In genomic region chr5:36720710-36721375, GRCm38 (mm10) we compare ENCODE assay signal across 12 mouse cellular contexts. TPM values are rescaled to one million over a fixed set of nuclear protein-coding genes. Genes with fewer than 3 reads are reported as not detected.
DNase-seq lines count a peak whose midpoint lies in the region; ATAC-seq and TF ChIP-seq lines count a peak whose summit lies in the region.
"Had no signal": no experiment of that assay in that cellular context is flagged by ENCODE, and none has a peak within 500 bp of the region (broad histone marks: within the 10 kb centered on the region; RNA-seq: fewer than 3 reads in every experiment).

No protein-coding gene starts in this region.

- H3K36me3 ChIP-seq in heart, embryonic 11.5 days (ENCODE audit: control insufficient read depth, insufficient read depth, low read length) = no peaks in the 10 kb centered on the region
- H3K36me3 ChIP-seq in liver, adult 2 months (ENCODE audit: control insufficient read depth, insufficient read depth, low read length) = no peaks in the 10 kb centered on the region
- H3K36me3 ChIP-seq in spleen, adult 2 months (ENCODE audit: control insufficient read depth, insufficient read depth, low read length) = no peaks in the 10 kb centered on the region
- no peaks in the 10 kb centered on the region for H3K36me3 ChIP-seq in hindbrain, embryonic 11.5 days (ENCODE audit: control insufficient read depth, insufficient read depth, low read length)
- H3K36me3 ChIP-seq: hindbrain, embryonic 13.5 days; limb, embryonic 13.5 days; midbrain, embryonic 13.5 days had no signal

- H3K9ac ChIP-seq in heart, embryonic 11.5 days (ENCODE audit: low read depth, low read length) = peak overlapping the region; percentile 34
- no peak overlapping the region for H3K9ac ChIP-seq in liver, adult 2 months (ENCODE audit: low read depth, low read length)
- no peak overlapping the region for H3K9ac ChIP-seq in hindbrain, embryonic 11.5 days (ENCODE audit: low read depth, low read length)
- H3K9ac ChIP-seq: hindbrain, embryonic 13.5 days; limb, embryonic 13.5 days; midbrain, embryonic 13.5 days had no signal

- H3K27me3 ChIP-seq in heart, embryonic 11.5 days (ENCODE audit: control insufficient read depth, insufficient read depth, low read length) = no peaks in the 10 kb centered on the region
- H3K27me3 ChIP-seq in liver, adult 2 months (ENCODE audit: control insufficient read depth, insufficient read depth, low read length) = no peaks in the 10 kb centered on the region
- no peaks in the 10 kb centered on the region for H3K27me3 ChIP-seq in spleen, adult 2 months (ENCODE audit: control insufficient read depth, insufficient read depth, low read length)
- H3K27me3 ChIP-seq in hindbrain, embryonic 11.5 days (ENCODE audit: control insufficient read depth, insufficient read depth, low read length) = no peaks in the 10 kb centered on the region
- H3K27me3 ChIP-seq: limb, embryonic 13.5 days; midbrain, embryonic 13.5 days had no signal

- H3K4me3 ChIP-seq in heart, embryonic 11.5 days (ENCODE audit: low read depth, low read length) = no peak overlapping the region
- no peak overlapping the region for H3K4me3 ChIP-seq in brown adipose tissue, adult 24 weeks (ENCODE audit: insufficient read depth, low read depth, low read length)
- no peak overlapping the region for H3K4me3 ChIP-seq in liver, adult 2 months (ENCODE audit: insufficient read depth, low read depth, low read length)
- no peak overlapping the region for H3K4me3 ChIP-seq in spleen, adult 2 months (ENCODE audit: extremely low read depth, insufficient read depth, insufficient read length)
- H3K4me3 ChIP-seq in hindbrain, embryonic 11.5 days (ENCODE audit: low read depth, low read length) = no peak overlapping the region
- H3K4me3 ChIP-seq: hindbrain, embryonic 13.5 days; limb, embryonic 13.5 days; midbrain, embryonic 13.5 days had no signal

- peaks cover 32% of the 10 kb centered on the region for H3K4me1 ChIP-seq in heart, embryonic 11.5 days (ENCODE audit: control insufficient read depth, insufficient read depth, low read length)
- H3K4me1 ChIP-seq in brown adipose tissue, adult 24 weeks (ENCODE audit: control insufficient read depth, insufficient read depth, insufficient read length, low read length) = peaks cover 26% of the 10 kb centered on the region
- H3K4me1 ChIP-seq in liver, adult 2 months (ENCODE audit: control insufficient read depth, insufficient read depth, low read length) = peaks cover 2% of the 10 kb centered on the region; the same call in 1 of the 2 replicates
- no peaks in the 10 kb centered on the region for H3K4me1 ChIP-seq in spleen, adult 2 months (ENCODE audit: control insufficient read depth, insufficient read depth, insufficient read length)
- no peaks in the 10 kb centered on the region for H3K4me1 ChIP-seq in hindbrain, embryonic 11.5 days (replicated peaks; ENCODE audit: control insufficient read depth, insufficient read depth, low read length)
- H3K4me1 ChIP-seq: hindbrain, embryonic 13.5 days; limb, embryonic 13.5 days; midbrain, embryonic 13.5 days had no signal

- no peak for TF ChIP-seq CTCF in liver, adult 2 months (IDR thresholded peaks at IDR 0.05; ENCODE audit: low read depth, low read length)
- no peak for TF ChIP-seq CTCF in spleen, adult 2 months (IDR thresholded peaks at IDR 0.05; ENCODE audit: extremely low read depth, insufficient read depth, insufficient read length, insufficient replicate concordance)

- no peaks in the 10 kb centered on the region for H3K9me3 ChIP-seq in heart, embryonic 11.5 days (replicated peaks; ENCODE audit: control insufficient read depth, low read length)
- no peaks in the 10 kb centered on the region for H3K9me3 ChIP-seq in hindbrain, embryonic 11.5 days (ENCODE audit: control insufficient read depth, low read length)
- H3K9me3 ChIP-seq: hindbrain, embryonic 13.5 days; limb, embryonic 13.5 days; midbrain, embryonic 13.5 days had no signal

- H3K79me2 ChIP-seq in liver, adult 2 months (ENCODE audit: control insufficient read depth, insufficient read depth, low read length) = no peaks in the 10 kb centered on the region

- H3K4me2 ChIP-seq in heart, embryonic 11.5 days = peak overlapping the region; percentile 31; the same call in 1 of the 2 replicates
- no peak overlapping the region for H3K4me2 ChIP-seq in hindbrain, embryonic 11.5 days (replicated peaks; ENCODE audit: low read depth, low read length)
- H3K4me2 ChIP-seq: hindbrain, embryonic 13.5 days; limb, embryonic 13.5 days; midbrain, embryonic 13.5 days had no signal

- TF ChIP-seq POLR2A in liver, adult 2 months (IDR thresholded peaks at IDR 0.05; ENCODE audit: extremely low read depth, insufficient read depth, low read length) = no peak
- no peak for TF ChIP-seq POLR2A in spleen, adult 2 months (IDR thresholded peaks at IDR 0.05; ENCODE audit: low read depth, low read length)

- WGBS in heart, embryonic 11.5 days (ENCODE audit: insufficient replicate concordance) = 41% methylated on average over 5 of the region's 5 CpGs
- WGBS in liver, adult 2 months = 66% methylated on average over 5 of the region's 5 CpGs
- 63% methylated on average over 5 of the region's 5 CpGs for WGBS in spleen, adult 2 months
- 78% methylated on average over 5 of the region's 5 CpGs for WGBS in hindbrain, embryonic 11.5 days

- DNase-seq in heart, adult 8-10 months (ENCODE audit: low spot score) = no peak
- DNase-seq in liver, adult 2 months (ENCODE audit: extremely low read depth, low read depth, low spot score) = no peak
- DNase-seq in spleen, adult 2 months (ENCODE audit: low read depth in 1 of 2, low spot score in 2 of 2) = no peak
- no peak for DNase-seq in hindbrain, embryonic 11.5 days (ENCODE audit: low spot score)
- DNase-seq in thymus, postnatal 0 days (ENCODE audit: low spot score) = no peak
- no peak for DNase-seq in adrenal gland, postnatal 36 days
- DNase-seq: B cell, adult 2 months had no signal

- peak; percentile 87 for ATAC-seq in heart, embryonic 11.5 days (replicated peaks; ENCODE audit: insufficient number of reproducible peaks, low FRiP score, low TSS enrichment)
- ATAC-seq in hindbrain, embryonic 11.5 days (ENCODE audit: low FRiP score) = no peak
- ATAC-seq: midbrain, embryonic 13.5 days had no signal

- H3K27ac ChIP-seq in heart, embryonic 11.5 days (ENCODE audit: low read depth, low read length) = peak overlapping the region; percentile 76
- H3K27ac ChIP-seq in brown adipose tissue, adult 24 weeks (replicated peaks; ENCODE audit: low read depth, low read length) = peak overlapping the region; percentile 70; the same call in 1 of the 2 replicates
- peak overlapping the region; percentile 9; the same call in 1 of the 2 replicates for H3K27ac ChIP-seq in liver, adult 2 months (replicated peaks; ENCODE audit: insufficient read depth, low read depth, low read length)
- peak overlapping the region; percentile 17; the same call in 1 of the 2 replicates for H3K27ac ChIP-seq in spleen, adult 2 months (ENCODE audit: insufficient read depth, low read length)
- no peak overlapping the region for H3K27ac ChIP-seq in hindbrain, embryonic 11.5 days (ENCODE audit: low read depth, low read length)
- H3K27ac ChIP-seq: hindbrain, embryonic 13.5 days; limb, embryonic 13.5 days; midbrain, embryonic 13.5 days had no signal

RNA-seq across cellular contexts. Expression of gene D5Ertd579e, which starts 25.0 kb away (rescaled TPM):
- polyA plus RNA-seq in heart, embryonic 11.5 days (2014; fragmentation: Nextera tagmentation; extraction: Ambion mirVana) = 27.8 and 32.0 TPM in 2 replicates
- total RNA-seq in heart, adult 8-10 months (2022) = 10 to 100 TPM; 89.7 to 97.8 (median 92.7) TPM
- polyA plus RNA-seq in brown adipose tissue, adult 24 weeks (2012; ENCODE audit: insufficient read depth, insufficient read length, missing spikeins) = 62.7 and 65.5 TPM in 2 replicates
- total RNA-seq in liver, adult 2 months (2014; rRNA removed) = 26.6 and 31.5 TPM in 2 replicates
- polyA plus RNA-seq in liver, adult 2 months (2012; rRNA removed) = 11.5 and 12.7 TPM in 2 replicates
- polyA plus RNA-seq in spleen, adult 2 months (2012; rRNA removed) = 12.2 and 14.4 TPM in 2 replicates
- polyA plus RNA-seq in hindbrain, embryonic 11.5 days (2014; fragmentation: Nextera tagmentation; extraction: Ambion mirVana) = 34.4 and 35.4 TPM in 2 replicates
- 20.9 and 27.1 TPM in 2 replicates for polyA plus RNA-seq in thymus, postnatal 0 days (2015; fragmentation: Nextera tagmentation; extraction: Ambion mirVana)
- total RNA-seq in adrenal gland, postnatal 36 days (2021) = 10 to 100 TPM; 56.4 to 66.5 TPM

RNA-seq across cellular contexts. Expression of gene Bloc1s4, which starts 27.6 kb away (rescaled TPM):
- polyA plus RNA-seq in heart, embryonic 11.5 days (2014; fragmentation: Nextera tagmentation; extraction: Ambion mirVana) = 20.0 and 20.1 TPM in 2 replicates
- 10 to 100 TPM; 10.6 to 11.4 (median 11.3) TPM for total RNA-seq in heart, adult 8-10 months (2022)
- polyA plus RNA-seq in brown adipose tissue, adult 24 weeks (2012; ENCODE audit: insufficient read depth, insufficient read length, missing spikeins) = 12.0 and 17.0 TPM in 2 replicates
- total RNA-seq in liver, adult 2 months (2014; rRNA removed) = 12.9 and 15.7 TPM in 2 replicates
- polyA plus RNA-seq in liver, adult 2 months (2012; rRNA removed) = 16.5 and 19.4 TPM in 2 replicates
- 20.5 and 35.5 TPM in 2 replicates for polyA plus RNA-seq in spleen, adult 2 months (2012; rRNA removed)
- 21.0 and 24.4 TPM in 2 replicates for polyA plus RNA-seq in hindbrain, embryonic 11.5 days (2014; fragmentation: Nextera tagmentation; extraction: Ambion mirVana)
- 37.3 and 42.2 TPM in 2 replicates for polyA plus RNA-seq in thymus, postnatal 0 days (2015; fragmentation: Nextera tagmentation; extraction: Ambion mirVana)
- 10 to 100 TPM; 31.7 to 32.5 TPM for total RNA-seq in adrenal gland, postnatal 36 days (2021)
